Mouse (Mus musculus) layer of hippocampus, adult 2 months (tissue): ENCODE results near the gene Olfm1. TPM values are rescaled to one million over a fixed set of nuclear protein-coding genes. Genes with fewer than 3 reads are reported as not detected.

Experiments
- DNase-seq, 2 experiments: peaks; one replicate each; pipeline ENCODE4 v3.0.0; 2022; ENCODE audit warnings: low spot score in 2 of 2
- H3K27ac ChIP-seq: fragments of 200-600 bp; 2 replicates; pipeline ENCODE4 v1.8.1; 2022
- H3K4me3 ChIP-seq: fragments of 200-600 bp; 2 replicates; pipeline ENCODE4 v1.8.1; 2022; ENCODE audit warnings: mild to moderate bottlenecking
- CTCF ChIP-seq: fragments of 200-600 bp; conservative IDR thresholded peaks from 2 replicates; pipeline ENCODE4 v1.8.1; 2022; ENCODE audit warnings: antibody characterized with exemption, mild to moderate bottlenecking, moderate library complexity
- total RNA-seq, 2 experiments: library from RNA; stranded (reverse); gene quantifications; 2 replicates each; pipeline ENCODE4 v1.2.3; 2021

The Olfm1 gene
- total RNA-seq, 2 experiments from 2014 or later: 1,799 to 1,811 TPM

DNA sequence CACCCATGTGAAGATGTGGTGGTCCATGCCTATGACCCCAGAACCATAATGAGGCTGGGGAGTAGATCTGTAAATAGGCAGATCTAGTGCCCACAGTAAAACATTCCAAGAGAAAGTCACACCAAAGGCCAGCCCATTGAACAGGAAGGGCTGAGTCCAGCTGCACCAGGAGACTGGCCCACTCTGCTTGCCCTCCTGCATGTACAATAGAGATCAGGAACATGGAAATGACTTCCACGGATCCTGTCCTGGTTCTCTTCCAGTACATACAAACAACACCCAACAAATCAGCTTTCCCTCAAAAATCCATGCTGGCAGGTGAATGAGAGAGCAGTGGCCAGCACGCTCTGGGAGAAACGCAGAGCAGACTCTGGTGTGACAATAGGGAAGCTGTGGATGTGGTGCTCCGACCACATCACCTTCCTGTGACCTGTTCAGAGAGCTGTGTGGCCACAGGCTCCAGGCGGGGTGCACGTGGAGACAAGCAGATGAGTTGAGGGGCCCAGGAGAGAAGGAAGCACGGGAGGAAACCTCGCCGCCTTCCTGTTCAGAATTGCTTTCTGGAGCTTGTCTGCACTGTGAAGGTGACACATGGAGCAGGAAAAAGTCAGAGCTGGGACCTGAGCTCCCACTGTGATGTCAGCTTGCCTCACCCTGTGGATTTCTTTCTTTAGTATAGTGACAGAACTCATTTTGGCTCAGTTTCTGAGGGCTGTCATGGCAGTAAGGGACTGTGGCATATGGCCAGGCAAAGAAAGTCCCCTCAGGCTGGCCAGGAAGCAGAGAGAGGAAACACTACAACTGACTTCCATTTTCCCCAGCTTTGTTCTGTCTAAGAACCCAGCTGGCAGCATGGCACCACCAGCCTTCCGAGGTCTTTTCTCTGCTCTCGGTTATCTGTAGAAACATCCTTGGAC, 19.3 kb upstream of the Olfm1 start:
- no peak overlapping the region for H3K4me3 ChIP-seq
- DNase-seq: no peak
- H3K27ac ChIP-seq: 0 out of 2 replicates have a peak overlapping the region, but pooled peaks have one; percentile 11
- no peak for TF ChIP-seq CTCF

DNA sequence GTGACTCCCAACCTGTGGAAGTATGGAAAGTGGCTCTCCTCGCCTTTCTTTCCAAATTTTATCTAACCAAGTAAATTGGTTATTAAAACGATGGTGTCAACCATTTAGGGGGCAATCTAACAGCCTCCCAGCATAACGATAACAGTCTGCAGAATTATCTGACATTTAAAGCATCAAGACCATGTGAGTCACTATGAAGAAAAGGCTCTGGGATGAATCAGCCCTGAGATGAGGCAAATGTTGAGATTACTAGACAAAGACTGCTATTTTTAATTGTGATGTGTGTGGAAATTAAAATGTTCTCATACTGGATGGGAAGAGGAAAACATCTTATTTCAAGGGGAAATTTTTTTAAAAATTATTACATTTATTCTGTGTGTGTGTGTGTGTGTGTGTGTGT, 18.4 kb upstream of the Olfm1 start:
- no peak for TF ChIP-seq CTCF
- no peak for DNase-seq
- peak overlapping the region; percentile 43; the same call in 1 of the 2 replicates for H3K27ac ChIP-seq
- no peak overlapping the region for H3K4me3 ChIP-seq

DNA sequence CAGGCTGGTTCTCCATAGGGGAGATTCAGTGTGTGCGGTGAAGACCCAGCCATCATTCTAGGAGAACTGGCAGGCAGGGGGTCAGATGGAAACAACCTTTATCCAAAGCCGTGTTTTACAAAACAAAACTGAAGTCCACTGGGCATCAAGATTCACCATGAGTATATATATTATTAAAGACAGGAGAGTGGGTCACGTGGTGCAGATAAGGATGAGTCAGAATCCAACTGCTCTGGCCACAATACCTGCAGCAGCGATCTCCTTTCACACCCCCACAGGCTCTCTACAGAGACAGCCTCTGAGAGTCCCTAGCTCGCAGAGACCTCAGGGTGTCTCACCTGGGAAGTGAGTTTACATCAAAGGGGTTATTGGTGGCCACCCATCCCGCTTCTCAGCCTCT, 14.2 kb upstream of the Olfm1 start:
- Histone ChIP-seq H3K4me3 (no peak overlapping the region), H3K27ac (no peak overlapping the region)
- no peak for TF ChIP-seq CTCF
- DNase-seq: no peak

DNA sequence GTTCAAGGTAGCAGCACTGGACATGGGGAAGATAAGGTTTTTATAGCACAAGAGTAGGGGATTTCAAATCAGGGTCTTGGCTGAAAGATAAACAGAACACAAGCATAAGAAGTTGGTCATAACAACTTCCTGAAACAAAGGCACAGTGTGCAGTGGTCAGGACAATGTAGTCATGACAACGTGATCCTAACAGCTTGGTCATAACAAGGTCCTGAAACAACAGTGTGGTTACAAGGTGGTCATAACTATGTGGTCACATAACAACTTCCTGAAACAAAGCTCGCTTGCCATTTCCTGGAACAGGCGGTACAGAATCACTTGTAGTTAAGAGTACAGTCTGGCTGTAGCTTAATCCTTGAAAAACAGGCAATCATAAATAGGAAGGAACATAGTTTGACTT, 12.7 kb upstream of the Olfm1 start:
- no peak overlapping the region for H3K4me3 ChIP-seq
- no peak for DNase-seq
- H3K27ac ChIP-seq: no peak overlapping the region
- no peak for TF ChIP-seq CTCF

DNA sequence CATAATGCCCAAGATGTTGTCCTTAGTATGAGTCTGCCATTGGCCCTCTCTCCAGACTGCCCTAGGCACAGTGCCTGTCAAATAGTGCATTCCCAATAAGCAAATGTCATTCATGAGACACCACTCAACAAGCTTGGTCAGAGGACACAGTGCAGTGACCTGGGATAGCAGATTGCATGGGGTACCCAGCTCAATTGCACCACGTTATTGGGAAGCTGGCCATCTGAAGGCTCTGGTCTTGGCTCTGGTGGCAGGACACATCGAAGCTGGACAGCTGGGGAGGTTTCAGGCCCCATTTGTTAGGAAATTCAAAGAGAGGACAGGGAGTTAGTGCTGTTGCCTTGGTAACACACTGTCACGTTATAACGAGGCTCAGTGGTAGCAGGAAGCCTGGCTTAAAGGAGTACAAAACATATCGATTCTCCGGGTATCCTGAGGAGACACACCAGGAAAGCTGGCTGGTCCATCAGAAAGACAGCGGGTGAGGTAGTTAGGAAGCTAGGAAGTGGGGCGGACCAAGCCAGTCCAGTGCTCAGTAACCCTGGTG, 4.3 kb upstream of the Olfm1 start:
- TF ChIP-seq CTCF: no peak
- peak overlapping the region; percentile 75 for H3K27ac ChIP-seq
- H3K4me3 ChIP-seq: no peak overlapping the region
- DNase-seq: peak in 1 of 2 experiments; percentile 24

DNA sequence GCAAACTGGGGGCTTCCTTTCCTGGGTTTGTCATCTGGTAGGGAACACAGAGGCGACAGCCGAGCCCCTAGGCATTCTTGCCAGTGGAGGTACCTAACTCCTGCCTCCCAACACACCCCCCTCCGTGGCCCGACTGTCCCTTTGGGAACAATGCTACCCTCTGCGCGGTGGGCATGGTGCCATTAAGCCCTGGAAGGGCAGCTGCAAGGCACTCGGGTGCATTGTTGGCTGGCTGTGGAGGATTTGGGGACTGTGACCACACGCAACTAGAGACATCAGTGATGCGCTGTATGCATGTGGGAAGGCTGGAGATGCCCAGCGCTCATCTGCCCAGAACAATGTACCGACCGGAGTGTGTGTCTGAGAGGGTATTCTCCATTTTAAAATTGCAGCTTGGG, 897 bp downstream of the Olfm1 start:
- Histone ChIP-seq H3K4me3 (peak overlapping the region; percentile 90), H3K27ac (peak overlapping the region; percentile 97)
- peak in 1 of 2 experiments; percentile 42 for DNase-seq
- no peak for TF ChIP-seq CTCF

DNA sequence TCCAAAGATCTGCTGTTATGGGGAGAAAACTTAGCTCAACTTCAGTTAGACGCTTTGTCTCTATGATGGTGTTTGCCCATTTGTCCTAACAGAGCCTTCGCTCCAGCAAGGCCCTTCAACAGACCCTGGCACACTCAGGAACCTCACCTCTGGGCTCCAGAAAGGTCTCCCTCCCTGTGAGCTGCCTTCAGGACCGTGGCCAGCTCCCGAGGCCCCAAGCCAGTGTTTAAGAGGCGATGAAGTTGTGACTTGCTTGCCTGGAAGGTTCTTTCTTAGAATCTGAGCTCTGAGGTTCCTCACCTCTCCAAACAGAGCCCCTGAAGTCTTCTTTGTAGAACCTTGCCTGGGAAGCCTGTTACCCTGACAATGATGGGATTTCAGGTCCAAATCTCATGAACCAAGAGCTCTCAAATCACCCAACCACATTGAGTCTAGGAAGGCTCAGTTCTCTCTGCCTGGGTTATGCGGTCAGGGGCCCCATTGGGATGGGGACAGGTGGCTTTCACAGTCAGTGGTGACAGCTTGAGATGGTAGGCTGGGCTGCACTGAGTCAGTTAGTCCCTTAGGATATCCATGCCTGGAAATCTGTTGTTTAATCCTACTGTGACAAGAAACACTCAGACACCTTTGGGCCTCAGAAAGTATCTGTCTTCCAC, 2.3 kb downstream of the Olfm1 start:
- peak in 1 of 2 experiments; percentile 14 for DNase-seq
- no peak for TF ChIP-seq CTCF
- peak overlapping the region; percentile 90 for H3K4me3 ChIP-seq
- peak overlapping the region; percentile 97 for H3K27ac ChIP-seq

DNA sequence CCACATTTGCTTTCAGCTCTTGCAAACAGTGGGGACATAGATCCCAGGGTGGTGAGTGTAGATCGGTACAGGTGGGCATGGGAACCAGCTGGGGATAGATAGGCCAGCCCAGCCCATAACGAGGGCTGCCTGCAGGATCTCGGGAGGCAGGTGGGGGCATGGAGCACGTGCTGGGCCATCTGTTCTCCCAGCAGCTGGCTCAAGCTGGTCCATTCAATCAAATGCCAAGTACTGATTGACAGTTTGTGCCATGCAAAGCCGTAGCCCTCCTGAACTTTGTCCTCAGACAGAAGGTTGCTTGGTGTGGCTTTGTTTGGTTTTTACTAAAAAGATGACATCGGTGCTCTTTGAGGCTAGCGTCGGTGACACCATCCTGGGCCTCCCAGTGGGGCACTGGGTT, 2.9 kb downstream of the Olfm1 start:
- peak overlapping the region; percentile 97 for H3K27ac ChIP-seq
- DNase-seq: no peak

DNA sequence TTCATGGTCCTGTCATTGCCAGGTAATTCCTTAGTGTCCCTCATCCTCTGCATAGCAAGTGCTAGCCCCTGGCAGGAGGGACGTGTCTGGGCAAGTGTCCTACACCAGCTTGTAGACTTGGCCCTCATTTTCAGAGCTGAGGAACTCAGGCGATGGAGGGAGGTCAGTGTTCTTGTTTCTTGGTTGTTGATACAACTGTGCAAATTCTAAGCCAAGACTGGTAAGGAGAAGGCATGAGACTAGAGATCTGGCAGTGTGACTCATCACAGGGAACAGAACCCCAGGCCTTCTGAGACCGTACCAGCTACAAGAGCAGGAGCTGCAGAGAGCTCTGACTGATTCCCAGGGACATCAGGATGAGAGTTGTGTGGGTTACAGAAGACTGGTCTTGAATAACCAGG, 8.6 kb downstream of the Olfm1 start:
- no peak for TF ChIP-seq CTCF
- H3K27ac ChIP-seq: peak overlapping the region; percentile 97
- DNase-seq: peak in 1 of 2 experiments; percentile 9
- no peak overlapping the region for H3K4me3 ChIP-seq

More for the DNA sequence above, 2.9 kb downstream of the Olfm1 start:
- peak overlapping the region; percentile 90 for H3K4me3 ChIP-seq
- no peak for TF ChIP-seq CTCF

DNA sequence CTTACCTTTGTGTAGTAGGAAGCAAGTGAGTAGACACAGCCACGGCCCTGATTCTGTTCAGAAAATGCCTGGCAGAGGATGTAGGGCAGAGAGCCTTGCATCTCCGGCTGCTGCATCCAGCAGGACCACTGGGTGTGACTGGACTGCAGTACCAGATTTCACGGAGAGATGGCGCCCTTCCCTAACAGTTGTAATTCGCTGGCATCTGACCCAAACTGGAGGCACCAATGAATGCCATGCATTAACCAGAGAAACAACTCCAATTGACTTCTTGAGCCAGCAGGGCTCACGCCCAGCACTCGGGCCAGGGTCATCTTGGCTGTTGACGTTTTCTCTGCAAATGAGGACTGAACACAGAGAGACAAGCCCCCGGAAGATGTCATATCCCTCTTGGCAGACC, 11.4 kb downstream of the Olfm1 start:
- Histone ChIP-seq H3K27ac (peak overlapping the region; percentile 81), H3K4me3 (peak overlapping the region; percentile 6)
- peak; percentile 91 to 98 for DNase-seq
- TF ChIP-seq CTCF: 0 out of 2 replicates have a peak, but pooled peaks have one; percentile 98

DNA sequence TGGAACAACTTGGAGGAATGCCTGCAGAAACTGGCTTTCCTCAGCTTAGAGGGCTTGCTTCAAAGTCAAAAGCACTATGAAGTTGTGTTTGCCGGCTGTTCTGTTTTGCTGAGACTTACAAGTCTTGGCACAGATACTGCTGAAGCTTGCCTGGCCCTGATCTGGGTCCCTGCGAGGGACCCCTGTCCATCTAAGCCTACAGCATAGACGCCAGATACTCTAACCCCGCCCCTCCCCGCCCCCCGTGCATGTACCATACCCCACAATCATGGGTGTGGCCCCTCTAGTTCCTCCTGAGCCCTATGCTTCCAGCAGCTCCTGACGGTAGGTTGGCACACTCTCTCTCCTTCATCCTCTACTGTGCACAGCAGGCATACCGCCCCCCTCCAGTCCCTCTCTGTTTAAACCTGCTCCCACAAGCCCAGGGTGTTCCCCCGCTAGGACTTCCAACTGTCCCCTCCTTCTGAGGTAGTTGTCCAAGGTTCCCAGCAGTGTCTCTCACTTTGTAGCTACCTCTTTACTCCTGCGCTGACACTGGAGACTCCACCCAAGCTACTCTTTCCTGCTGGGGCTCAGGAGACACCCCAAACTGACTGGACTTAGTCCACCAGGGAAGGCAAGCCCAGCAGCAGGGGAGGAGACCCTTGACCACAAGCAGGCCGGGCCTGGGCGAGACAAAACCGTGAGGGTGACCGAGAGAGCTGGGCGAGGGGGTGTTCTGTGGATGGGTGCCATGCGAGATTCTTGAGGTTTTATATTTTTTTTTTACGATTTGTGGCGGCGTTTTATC, 12.1 kb downstream of the Olfm1 start:
- DNase-seq: peak in 1 of 2 experiments; percentile 28
- TF ChIP-seq CTCF: no peak
- peak overlapping the region; percentile 81 for H3K27ac ChIP-seq
- peak overlapping the region; percentile 42 for H3K4me3 ChIP-seq

DNA sequence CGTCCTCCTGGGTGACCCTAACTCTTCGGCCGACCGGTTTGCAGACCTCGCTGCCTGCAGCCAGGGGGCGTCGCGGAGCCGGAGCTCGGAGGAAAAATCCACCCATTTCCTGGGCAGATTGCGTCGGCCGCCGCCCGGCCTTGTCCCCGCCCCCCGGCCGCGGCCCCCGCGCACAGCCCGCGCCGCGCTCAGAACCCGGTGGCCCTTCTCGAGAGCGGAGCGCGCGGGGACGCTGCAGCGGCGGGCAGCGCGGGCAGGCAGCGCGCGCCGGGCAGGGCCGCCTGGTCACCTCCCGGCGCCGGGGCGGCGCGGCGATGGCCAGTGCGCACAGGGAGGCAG, 12.6 kb downstream of the Olfm1 start:
- peak overlapping the region; percentile 80; the same call in 1 of the 2 replicates for H3K27ac ChIP-seq
- peak; percentile 82 for TF ChIP-seq CTCF
- DNase-seq: peak; percentile 90 to 92
- H3K4me3 ChIP-seq: peak overlapping the region; percentile 42
